Mouse (Mus musculus) intestine, embryonic 15.5 days (tissue): Measurements from ENCODE around the gene Lypd3. TPM values are rescaled to one million over a fixed set of nuclear protein-coding genes. Genes with fewer than 3 reads are reported as not detected.
A peak's percentile ranks its signal among the peaks of the same experiment; 100 is the strongest.

ENCODE experiments used
- ATAC-seq: fragments of 200-750 bp; cut with Nextera tagmentation; 2 replicates; pipeline ENCODE4 v1.8.0; 2017; ENCODE audit warnings: moderate TSS enrichment, moderate library complexity
- H3K27ac ChIP-seq: fragments of 300-500 bp; sonication (generic); 2 replicates; pipeline ENCODE4 v1.5.1; 2015; ENCODE audit warnings: mild to moderate bottlenecking, inconsistent platforms
- H3K27me3 ChIP-seq: fragments of 300-500 bp; sonication (generic); replicated peaks from 2 replicates; pipeline ENCODE4 v1.6.1; 2015; ENCODE audit warnings: inconsistent platforms
- H3K36me3 ChIP-seq: fragments of 300-500 bp; sonication (generic); 2 replicates; pipeline ENCODE4 v1.6.1; 2015; ENCODE audit warnings: inconsistent platforms
- H3K4me1 ChIP-seq: fragments of 300-500 bp; sonication (generic); replicated peaks from 2 replicates; pipeline ENCODE4 v1.6.1; 2015; ENCODE audit warnings: inconsistent platforms
- H3K4me2 ChIP-seq: fragments of 300-500 bp; sonication (generic); replicated peaks from 2 replicates; pipeline ENCODE4 v1.6.1; 2015; ENCODE audit warnings: mild to moderate bottlenecking, inconsistent platforms
- H3K4me3 ChIP-seq: fragments of 300-500 bp; sonication (generic); replicated peaks from 2 replicates; pipeline ENCODE4 v1.5.1; 2015; ENCODE audit warnings: inconsistent platforms
- H3K9ac ChIP-seq: fragments of 300-500 bp; sonication (generic); 2 replicates; pipeline ENCODE4 v1.6.1; 2015; ENCODE audit warnings: inconsistent platforms
- H3K9me3 ChIP-seq: fragments of 300-500 bp; sonication (generic); 2 replicates; pipeline ENCODE4 v1.6.1; 2016; ENCODE audit warnings: inconsistent platforms
- WGBS: fragments of 180-500 bp; shearing (Covaris S2); methylation state at CpG from one replicate; pipeline ENCODE4 v1.1.7; 2015; 5-methylcytosine and 5-hydroxymethylcytosine counted together
- polyA plus RNA-seq: library from polyadenylated mRNA; unstranded; fragments of >200 nt; fragmentation: Nextera tagmentation; extraction: Ambion mirVana; gene quantifications from 2 replicates; pipeline ENCODE4 v1.2.1, GENCODE M21; 2015

Lypd3 gene
- polyA plus RNA-seq, 1 experiment from 2014 or later = 0.44 TPM

DNA sequence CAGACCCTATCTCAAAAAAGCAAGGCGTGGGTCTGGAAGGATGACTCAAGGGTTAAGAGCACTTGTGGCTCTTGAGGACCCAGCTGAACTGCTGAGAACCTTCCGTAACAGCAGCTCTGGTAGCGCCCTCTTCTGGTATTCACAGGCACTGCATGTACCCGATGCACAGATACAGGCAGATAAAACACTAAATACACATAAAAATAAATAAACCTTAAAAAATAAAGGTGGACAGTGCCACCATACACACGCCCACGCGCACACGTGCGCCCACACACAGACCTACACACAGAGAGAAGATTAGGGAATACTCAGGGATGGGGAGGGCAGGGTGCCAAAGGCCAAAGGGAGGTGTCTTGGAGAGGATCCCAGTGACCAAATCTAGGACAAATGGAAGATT lies 6.1 kb downstream of the Lypd3 start:
- 2% methylated on average over 9 of the region's 9 CpGs for WGBS
- no peaks in the 10 kb centered on the region for H3K36me3 ChIP-seq
- no peak for ATAC-seq
- peaks cover 28% of the 10 kb centered on the region for H3K27me3 ChIP-seq
- H3K4me2 ChIP-seq = no peak overlapping the region
- no peak overlapping the region for H3K9ac ChIP-seq
- no peak overlapping the region for H3K4me3 ChIP-seq
- no peaks in the 10 kb centered on the region for H3K9me3 ChIP-seq
- H3K27ac ChIP-seq = no peak overlapping the region
- peaks cover 7% of the 10 kb centered on the region; the same call in 1 of the 2 replicates for H3K4me1 ChIP-seq

GRCm38 (mm10) chr7:24644492-24644891 lies 8.1 kb downstream of the Lypd3 start:
- H3K36me3 ChIP-seq = no peaks in the 10 kb centered on the region
- H3K4me3 ChIP-seq = no peak overlapping the region
- H3K9me3 ChIP-seq = no peaks in the 10 kb centered on the region
- H3K27ac ChIP-seq = no peak overlapping the region
- H3K4me1 ChIP-seq = no peaks in the 10 kb centered on the region
- no peak for ATAC-seq
- peaks cover 15% of the 10 kb centered on the region for H3K27me3 ChIP-seq
- WGBS = 78% methylated on average over 6 of the region's 6 CpGs
- H3K4me2 ChIP-seq = no peak overlapping the region
- no peak overlapping the region for H3K9ac ChIP-seq

GRCm38 (mm10) chr7:24644996-24645395 lies 8.6 kb downstream of the Lypd3 start:
- ATAC-seq = no peak
- H3K36me3 ChIP-seq = no peaks in the 10 kb centered on the region
- H3K4me3 ChIP-seq = no peak overlapping the region
- H3K4me2 ChIP-seq = no peak overlapping the region
- no peak overlapping the region for H3K9ac ChIP-seq
- H3K27me3 ChIP-seq = peaks cover 11% of the 10 kb centered on the region
- H3K4me1 ChIP-seq = no peaks in the 10 kb centered on the region
- no peak overlapping the region for H3K27ac ChIP-seq
- 73% methylated on average over 7 of the region's 7 CpGs for WGBS
- no peaks in the 10 kb centered on the region for H3K9me3 ChIP-seq

DNA sequence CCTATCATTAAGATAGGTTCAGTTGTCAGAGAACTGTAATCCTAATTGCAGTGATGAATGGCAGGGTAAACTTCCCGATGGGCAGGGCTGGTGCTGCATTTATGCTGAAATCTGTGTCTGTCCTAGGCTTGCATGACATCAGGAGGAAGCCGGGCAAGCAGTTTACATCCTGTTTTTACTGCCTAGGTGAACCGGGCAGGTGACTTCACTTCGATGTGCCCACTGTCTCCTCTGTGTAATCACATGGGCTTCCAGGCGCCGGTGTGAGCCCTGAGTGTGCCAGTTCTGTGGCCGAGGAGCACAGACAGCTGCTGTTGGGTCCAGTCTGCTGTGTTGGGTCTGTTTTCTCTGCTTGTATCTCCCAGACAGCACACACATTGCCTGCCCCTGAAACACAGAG lies 10.1 kb downstream of the Lypd3 start:
- H3K4me3 ChIP-seq = no peak overlapping the region
- no peaks in the 10 kb centered on the region for H3K9me3 ChIP-seq
- WGBS = 71% methylated on average over 7 of the region's 7 CpGs
- no peak overlapping the region for H3K4me2 ChIP-seq
- H3K27ac ChIP-seq = no peak overlapping the region
- no peak for ATAC-seq
- H3K27me3 ChIP-seq = 0 out of 2 replicates have a peak, but pooled peaks cover 3% of the 10 kb centered on the region
- no peaks in the 10 kb centered on the region for H3K36me3 ChIP-seq
- no peaks in the 10 kb centered on the region for H3K4me1 ChIP-seq
- H3K9ac ChIP-seq = no peak overlapping the region

GRCm38 (mm10) chr7:24653681-24654080 lies 17.3 kb downstream of the Lypd3 start:
- Histone ChIP-seq H3K27me3 (no peaks in the 10 kb centered on the region), H3K4me3 (no peak overlapping the region), H3K4me2 (no peak overlapping the region), H3K27ac (no peak overlapping the region), H3K4me1 (no peaks in the 10 kb centered on the region), H3K9ac (no peak overlapping the region), H3K36me3 (no peaks in the 10 kb centered on the region), H3K9me3 (no peaks in the 10 kb centered on the region)
- ATAC-seq = peak; percentile 41; the same call in 1 of the 2 replicates
- 21% methylated on average over 7 of the region's 7 CpGs for WGBS

DNA sequence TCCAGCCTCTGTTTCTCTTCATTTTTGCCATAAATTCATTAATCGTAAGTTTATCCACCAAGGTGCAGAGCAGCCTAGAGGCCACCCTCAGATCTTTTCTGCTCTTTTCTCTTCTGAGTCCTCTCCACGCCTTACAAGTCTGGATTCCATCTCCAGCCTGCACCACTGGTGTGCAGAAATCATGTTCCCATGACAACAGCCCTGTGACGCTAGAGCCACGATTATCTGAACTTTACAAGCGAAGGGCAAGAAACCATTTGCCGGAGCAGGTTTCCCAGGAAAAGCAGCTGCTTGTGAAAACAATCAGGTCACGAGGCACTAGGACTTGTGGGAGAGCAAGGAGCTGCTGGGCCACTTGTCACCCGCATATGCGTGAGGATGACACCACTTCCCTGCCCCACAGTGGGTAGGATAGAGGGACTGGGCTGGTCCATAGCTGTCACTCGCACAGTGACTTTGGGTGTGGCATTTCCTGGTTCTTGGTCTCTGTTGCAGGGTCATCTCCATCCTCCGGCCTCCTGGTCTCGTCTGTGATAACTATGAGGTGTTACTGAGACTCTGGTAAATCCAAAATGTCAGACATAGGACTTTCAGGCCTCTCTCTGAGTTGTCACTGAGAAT lies 23.5 kb downstream of the Lypd3 start:
- no peaks in the 10 kb centered on the region for H3K36me3 ChIP-seq
- H3K9ac ChIP-seq = no peak overlapping the region
- H3K27me3 ChIP-seq = no peaks in the 10 kb centered on the region
- no peak for ATAC-seq
- no peak overlapping the region for H3K4me3 ChIP-seq
- H3K4me2 ChIP-seq = no peak overlapping the region
- no peaks in the 10 kb centered on the region for H3K9me3 ChIP-seq
- 38% methylated on average over 12 of the region's 12 CpGs for WGBS
- no peak overlapping the region for H3K27ac ChIP-seq
- H3K4me1 ChIP-seq = no peaks in the 10 kb centered on the region

- Histone ChIP-seq H3K9me3 (no peaks in the 10 kb centered on the region), H3K27ac (no peak overlapping the region), H3K27me3 (no peaks in the 10 kb centered on the region), H3K4me2 (no peak overlapping the region), H3K9ac (no peak overlapping the region), H3K4me3 (no peak overlapping the region), H3K36me3 (no peaks in the 10 kb centered on the region), H3K4me1 (no peaks in the 10 kb centered on the region)
- no peak for ATAC-seq
- WGBS = 61% methylated on average over 17 of the region's 17 CpGs
These were observed 25.0 kb downstream of the Lypd3 start for GRCm38 (mm10) chr7:24661118-24661904.

GRCm38 (mm10) chr7:24662575-24662974 lies 26.2 kb downstream of the Lypd3 start:
- 14% methylated on average over 8 of the region's 8 CpGs for WGBS

GRCm38 (mm10) chr7:24664301-24664700 lies 28.0 kb downstream of the Lypd3 start:
- no peaks in the 10 kb centered on the region for H3K4me1 ChIP-seq
- H3K4me3 ChIP-seq = no peak overlapping the region
- H3K27ac ChIP-seq = no peak overlapping the region
- H3K9ac ChIP-seq = no peak overlapping the region
- no peaks in the 10 kb centered on the region for H3K36me3 ChIP-seq
- 39% methylated on average over 8 of the region's 8 CpGs for WGBS
- H3K4me2 ChIP-seq = no peak overlapping the region
- no peak for ATAC-seq
- no peaks in the 10 kb centered on the region for H3K27me3 ChIP-seq
- H3K9me3 ChIP-seq = no peaks in the 10 kb centered on the region

More at GRCm38 (mm10) chr7:24662575-24662974, 26.2 kb downstream of the Lypd3 start:
- no peaks in the 10 kb centered on the region for H3K9me3 ChIP-seq
- ATAC-seq = peak; percentile 57
- H3K4me2 ChIP-seq = no peak overlapping the region
- H3K9ac ChIP-seq = no peak overlapping the region
- H3K27ac ChIP-seq = no peak overlapping the region
- H3K4me3 ChIP-seq = no peak overlapping the region
- H3K4me1 ChIP-seq = no peaks in the 10 kb centered on the region
- H3K36me3 ChIP-seq = no peaks in the 10 kb centered on the region
- H3K27me3 ChIP-seq = no peaks in the 10 kb centered on the region

DNA sequence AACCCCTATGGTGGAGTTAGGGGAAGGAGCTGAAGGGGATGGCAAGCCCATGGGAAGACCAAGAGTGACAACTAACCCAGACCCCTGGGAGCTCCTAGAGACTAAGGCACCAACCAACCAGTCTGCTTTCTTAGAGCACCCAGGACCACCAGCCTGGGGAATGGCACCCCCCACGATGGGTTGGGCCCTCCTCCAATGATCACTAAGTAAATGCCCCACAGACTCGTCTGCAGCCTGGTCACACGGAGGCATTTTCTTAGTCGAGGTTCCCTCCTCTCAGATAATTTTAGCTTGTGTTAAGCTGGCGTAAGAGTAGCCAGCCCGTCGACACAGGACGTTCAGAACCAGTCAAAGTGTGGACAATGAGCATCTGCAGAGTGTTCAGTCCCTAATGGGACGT lies 28.6 kb downstream of the Lypd3 start:
- 82% methylated on average over 9 of the region's 9 CpGs for WGBS
- Histone ChIP-seq H3K36me3 (no peaks in the 10 kb centered on the region), H3K27ac (no peak overlapping the region), H3K9me3 (no peaks in the 10 kb centered on the region), H3K4me2 (no peak overlapping the region), H3K9ac (no peak overlapping the region), H3K4me3 (no peak overlapping the region), H3K27me3 (no peaks in the 10 kb centered on the region), H3K4me1 (no peaks in the 10 kb centered on the region)
- no peak for ATAC-seq

DNA sequence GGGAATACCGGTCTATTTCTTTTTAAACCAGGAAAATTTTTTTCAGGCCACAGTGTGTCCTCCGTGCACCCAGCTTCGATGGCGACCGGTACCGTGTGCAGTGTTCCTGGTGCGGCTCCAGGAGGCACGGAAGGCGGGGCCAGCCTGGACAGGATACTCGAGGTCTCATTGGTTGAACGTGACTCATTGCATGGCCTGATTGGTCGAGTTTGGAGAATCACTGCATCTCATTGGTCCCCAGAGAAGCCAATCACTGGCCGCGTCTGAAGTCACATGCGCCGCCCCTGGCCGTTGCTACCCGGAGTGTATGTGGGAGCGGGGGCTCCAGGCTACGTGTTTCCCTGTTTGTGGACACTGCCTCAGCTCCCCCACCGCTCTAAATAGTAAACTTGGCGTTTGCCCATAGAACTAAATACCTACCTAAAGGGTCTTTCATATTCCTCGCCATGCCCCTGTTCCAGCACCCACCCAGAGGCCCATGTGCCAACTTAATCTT lies 35.6 kb downstream of the Lypd3 start:
- H3K9me3 ChIP-seq = no peaks in the 10 kb centered on the region
- H3K36me3 ChIP-seq = no peaks in the 10 kb centered on the region
- H3K4me3 ChIP-seq = no peak overlapping the region
- H3K4me1 ChIP-seq = no peaks in the 10 kb centered on the region
- 91% methylated on average over 23 of the region's 23 CpGs for WGBS
- H3K27me3 ChIP-seq = no peaks in the 10 kb centered on the region
- no peak for ATAC-seq
- no peak overlapping the region for H3K9ac ChIP-seq
- no peak overlapping the region for H3K27ac ChIP-seq
- no peak overlapping the region for H3K4me2 ChIP-seq

DNA sequence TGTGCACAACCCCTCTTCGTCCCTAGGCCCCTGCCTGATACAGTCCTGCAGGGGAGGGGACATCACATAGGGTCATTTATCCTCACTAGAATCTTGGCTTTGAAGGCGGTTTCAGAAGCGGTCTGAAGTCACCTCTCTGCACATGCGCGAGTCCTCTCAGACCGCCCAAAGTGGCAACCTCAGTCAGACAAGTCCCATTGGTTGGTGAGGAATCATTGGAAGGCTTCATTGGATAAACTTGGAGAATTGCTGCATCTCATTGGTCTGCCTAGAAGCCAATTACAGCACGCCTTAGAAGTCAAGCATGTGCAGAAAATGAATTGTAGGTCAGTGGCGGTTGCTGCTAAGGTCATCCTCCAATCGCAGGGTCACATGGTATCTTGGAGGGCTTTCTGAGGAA lies 40.2 kb downstream of the Lypd3 start, which contains the start of gene Tex101:
Gene Tex101 (minus strand): TSS at position 101 of the 400 bp plus-strand sequence.
- H3K27ac ChIP-seq = no peak within 1 kb of the TSS
- no peaks in the 10 kb centered on the region for H3K4me1 ChIP-seq
- H3K9me3 ChIP-seq = no peaks in the 10 kb centered on the region
- H3K9ac ChIP-seq = no peak within 1 kb of the TSS
- no peaks in the 10 kb centered on the region for H3K36me3 ChIP-seq
- H3K4me2 ChIP-seq = no peak within 1 kb of the TSS
- ATAC-seq = no peak
- H3K4me3 ChIP-seq = no peak within 1 kb of the TSS
- H3K27me3 ChIP-seq = no peaks in the 10 kb centered on the region
- WGBS = 83% methylated on average over 9 of the region's 9 CpGs
